Mouse (Mus musculus): ENCODE data around the gene Myo1e.

DNA sequence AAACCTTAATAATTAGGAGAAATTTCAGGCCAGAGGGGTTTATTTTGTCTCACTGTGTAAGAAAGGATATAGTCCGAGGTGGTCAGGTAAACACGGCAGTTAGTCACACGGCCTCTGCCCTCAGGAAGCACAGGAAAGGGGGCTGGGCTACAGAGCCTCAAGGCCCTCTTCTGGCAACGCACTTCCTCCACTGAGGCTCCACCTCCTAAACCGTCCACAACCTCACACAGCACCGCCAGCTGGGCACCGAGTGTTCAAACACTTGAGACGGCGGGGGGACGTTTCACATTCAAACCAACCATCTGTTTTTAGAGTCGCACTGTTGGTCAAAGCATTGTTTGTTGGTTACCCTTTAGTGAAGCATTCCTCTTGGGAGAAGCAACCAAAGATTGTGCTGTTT is 12.5 kb upstream of the Myo1e start:
- TF ChIP-seq CTCF (IDR thresholded peaks at IDR 0.05; ENCODE audit: low read depth, low read length) (no peak), GATA1 (IDR thresholded peaks at IDR 0.05; ENCODE audit: borderline replicate concordance, low read length) (no peak), TAL1 (conservative IDR thresholded peaks at IDR 0.05; ENCODE audit: low read depth, low read length) (no peak), GATA2 (IDR thresholded peaks at IDR 0.05; ENCODE audit: borderline replicate concordance, low read depth, low read length) (no peak), POLR2AphosphoS5 (IDR thresholded peaks at IDR 0.05; ENCODE audit: insufficient replicate concordance, low read depth, low read length) (no peak)

Measured in G1E (cell line).